Mouse (Mus musculus) cerebellum, adult 2 months (tissue): ENCODE data around the gene I0C0044D17Rik.

Source experiments
- CTCF ChIP-seq: fragments of 200-500 bp; IDR thresholded peaks from 2 replicates; pipeline ENCODE4 v1.5.1; 2011; ENCODE audit warnings: low read depth, mild to moderate bottlenecking, control low read depth, low read length, moderate library complexity, borderline replicate concordance; ENCODE audit not compliant: insufficient read depth
- POLR2A ChIP-seq: fragments of 200-500 bp; IDR thresholded peaks from 2 replicates; pipeline ENCODE4 v1.6.1; 2011; ENCODE audit warnings: low read length, control low read depth, borderline replicate concordance; ENCODE audit not compliant: insufficient read depth

DNA sequence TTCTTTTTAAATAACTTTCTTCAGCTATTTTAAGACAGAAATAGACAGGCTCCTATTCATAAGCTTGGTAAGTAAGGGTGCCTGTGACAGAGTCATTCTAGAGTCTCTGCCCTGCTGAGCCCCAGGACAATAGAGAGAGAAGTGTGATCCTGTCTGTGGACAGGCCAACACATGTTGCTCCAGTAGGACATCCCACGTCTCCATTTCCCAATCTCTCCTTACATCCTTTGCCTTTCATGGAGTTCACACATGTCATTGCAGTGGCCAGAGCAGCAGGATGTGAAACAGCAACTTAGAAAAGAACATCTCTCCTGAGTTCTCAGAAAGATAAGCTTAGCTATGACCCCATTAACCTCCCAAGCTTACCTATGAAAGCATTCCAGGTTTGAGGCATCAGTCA lies 8.1 kb upstream of the I0C0044D17Rik start:
- no peak for TF ChIP-seq CTCF
- TF ChIP-seq POLR2A: no peak
